Mouse (Mus musculus) hindlimb bud, embryonic 11.5 days (tissue): ENCODE data around the gene Cpa1.

Experiments
- DNase-seq: peaks from one replicate; pipeline ENCODE4 v3.0.0-alpha.2; 2012; ENCODE audit warnings: low read depth, low spot score; ENCODE audit errors: extremely low spot score

Cpa1 gene

GRCm38 (mm10) chr6:30667585-30667984 is 28.6 kb downstream of the Cpa1 start:
- DNase-seq: no peak

- no peak for DNase-seq
Measured at GRCm38 (mm10) chr6:30671696-30672095, 32.7 kb downstream of the Cpa1 start.

GRCm38 (mm10) chr6:30673764-30674561 is 34.9 kb downstream of the Cpa1 start:
- no peak for DNase-seq

GRCm38 (mm10) chr6:30674714-30675280 is 35.8 kb downstream of the Cpa1 start:
- no peak for DNase-seq

- DNase-seq: no peak
Measured at GRCm38 (mm10) chr6:30675281-30675771, 36.3 kb downstream of the Cpa1 start.

- DNase-seq: no peak
Measured at GRCm38 (mm10) chr6:30676506-30676905, 37.5 kb downstream of the Cpa1 start.

- DNase-seq: no peak
Measured at GRCm38 (mm10) chr6:30677591-30677990, 38.6 kb downstream of the Cpa1 start.

- DNase-seq: no peak
Measured at GRCm38 (mm10) chr6:30678482-30678881, 39.5 kb downstream of the Cpa1 start.

- no peak for DNase-seq
Measured at GRCm38 (mm10) chr6:30679567-30679966, 40.5 kb downstream of the Cpa1 start.

GRCm38 (mm10) chr6:30680442-30680841 is 41.4 kb downstream of the Cpa1 start:
- DNase-seq: no peak

GRCm38 (mm10) chr6:30681935-30682900 is 43.2 kb downstream of the Cpa1 start:
- DNase-seq: no peak

GRCm38 (mm10) chr6:30684570-30684969 is 45.6 kb downstream of the Cpa1 start:
- no peak for DNase-seq

- no peak for DNase-seq
Measured at GRCm38 (mm10) chr6:30687198-30687597, 48.2 kb downstream of the Cpa1 start.

GRCm38 (mm10) chr6:30692826-30693225 is 53.8 kb downstream of the Cpa1 start:
- DNase-seq: no peak

- peak; percentile 94 for DNase-seq
Measured at GRCm38 (mm10) chr6:30693350-30693991, 54.5 kb downstream of the Cpa1 start, which contains the start of gene Cep41. Cep41 (minus strand) TSS chr6:30693749.

- DNase-seq: no peak
Measured at GRCm38 (mm10) chr6:30694209-30694608, 55.2 kb downstream of the Cpa1 start.
